Mouse (Mus musculus) limb, embryonic 13.5 days (tissue): ENCODE measurements around the gene Srcap. TPM values are rescaled to one million over a fixed set of nuclear protein-coding genes. Genes with fewer than 3 reads are reported as not detected.
A peak's percentile ranks its signal among the peaks of the same experiment; 100 is the strongest.

Experiments
- ATAC-seq: fragments of 200-750 bp; cut with Nextera tagmentation; 2 replicates; pipeline ENCODE4 v1.8.0; 2017; ENCODE audit warnings: low read depth, moderate number of reproducible peaks, moderate TSS enrichment; ENCODE audit not compliant: low FRiP score
- H3K27ac ChIP-seq: fragments of 300-500 bp; sonication (generic); 2 replicates; pipeline ENCODE4 v1.5.1; 2015; ENCODE audit warnings: inconsistent platforms, mild to moderate bottlenecking, moderate library complexity
- H3K27me3 ChIP-seq: fragments of 300-500 bp; sonication (generic); 2 replicates; pipeline ENCODE4 v1.6.1; 2015; ENCODE audit warnings: mild to moderate bottlenecking, inconsistent platforms
- H3K36me3 ChIP-seq: fragments of 300-500 bp; sonication (generic); 2 replicates; pipeline ENCODE4 v1.6.1; 2015; ENCODE audit warnings: inconsistent platforms, mild to moderate bottlenecking, moderate library complexity
- H3K4me1 ChIP-seq: fragments of 300-500 bp; sonication (generic); 2 replicates; pipeline ENCODE4 v1.6.1; 2015; ENCODE audit warnings: inconsistent platforms
- H3K4me2 ChIP-seq: fragments of 300-500 bp; sonication (generic); replicated peaks from 2 replicates; pipeline ENCODE4 v1.6.1; 2015; ENCODE audit warnings: inconsistent platforms, mild to moderate bottlenecking, moderate library complexity
- H3K4me3 ChIP-seq: fragments of 300-500 bp; sonication (generic); 2 replicates; pipeline ENCODE4 v1.5.1; 2015; ENCODE audit warnings: moderate library complexity, mild to moderate bottlenecking, inconsistent platforms
- H3K9ac ChIP-seq: fragments of 300-500 bp; sonication (generic); 2 replicates; pipeline ENCODE4 v1.6.1; 2015; ENCODE audit warnings: mild to moderate bottlenecking, inconsistent platforms
- H3K9me3 ChIP-seq: fragments of 300-500 bp; sonication (generic); 2 replicates; pipeline ENCODE4 v1.6.1; 2016; ENCODE audit warnings: inconsistent platforms
- WGBS: fragments of 180-500 bp; shearing (Covaris S2); methylation state at CpG from one replicate; pipeline ENCODE4 v1.1.7; 2015; 5-methylcytosine and 5-hydroxymethylcytosine counted together
- polyA plus RNA-seq: library from polyadenylated mRNA; unstranded; fragments of >200 nt; fragmentation: Nextera tagmentation; extraction: Ambion mirVana; gene quantifications from 2 replicates; pipeline ENCODE4 v1.2.1, GENCODE M21; 2015

Srcap gene
- polyA plus RNA-seq, 1 experiment from 2014 or later = 49.7 TPM

- no peaks in the 10 kb centered on the region for H3K27me3 ChIP-seq
- 67% methylated on average over 5 of the region's 5 CpGs for WGBS
- peak overlapping the region; percentile 90 for H3K4me3 ChIP-seq
- H3K9me3 ChIP-seq = no peaks in the 10 kb centered on the region
- no peak for ATAC-seq
- H3K4me1 ChIP-seq = peaks cover 18% of the 10 kb centered on the region
- H3K9ac ChIP-seq = peak overlapping the region; percentile 70
- H3K4me2 ChIP-seq = peak overlapping the region; percentile 92
- peaks cover 56% of the 10 kb centered on the region for H3K36me3 ChIP-seq
- 0 out of 2 replicates have a peak overlapping the region, but pooled peaks have one; percentile 52 for H3K27ac ChIP-seq
Measured at GRCm38 (mm10) chr7:127587196-127587595, 75.4 kb downstream of the Srcap start.

- under 1% methylated on average over 50 of the region's 50 CpGs for WGBS
Measured at GRCm38 (mm10) chr7:127588011-127588871, 76.5 kb downstream of the Srcap start, which contains the start of the genes Ccdc189 and Rnf40. Gene Ccdc189, minus strand, starts transcription at chr7:127588595. Gene Rnf40, plus strand, starts transcription at chr7:127588767.

GRCm38 (mm10) chr7:127588901-127589300 lies 77.1 kb downstream of the Srcap start:
- H3K4me1 ChIP-seq = peaks cover 18% of the 10 kb centered on the region
- H3K27me3 ChIP-seq = no peaks in the 10 kb centered on the region
- H3K36me3 ChIP-seq = peaks cover 56% of the 10 kb centered on the region
- no peak overlapping the region for H3K27ac ChIP-seq
- peak overlapping the region; percentile 86 for H3K9ac ChIP-seq
- peak overlapping the region; percentile 90 for H3K4me3 ChIP-seq
- 5% methylated on average over 28 of the region's 29 CpGs for WGBS
- no peaks in the 10 kb centered on the region for H3K9me3 ChIP-seq
- H3K4me2 ChIP-seq = peak overlapping the region; percentile 92
- no peak for ATAC-seq

More at GRCm38 (mm10) chr7:127588011-127588871, 76.5 kb downstream of the Srcap start, which contains the start of the genes Ccdc189 and Rnf40:
- peak within 1 kb of the TSS; percentile 92 for H3K4me2 ChIP-seq
- H3K9me3 ChIP-seq = no peaks in the 10 kb centered on the region
- H3K4me1 ChIP-seq = peaks cover 18% of the 10 kb centered on the region
- peak within 1 kb of the TSS; percentile 86 for H3K9ac ChIP-seq
- ATAC-seq = peak; percentile 99
- peaks cover 56% of the 10 kb centered on the region for H3K36me3 ChIP-seq
- H3K4me3 ChIP-seq = peak within 1 kb of the TSS; percentile 90
- H3K27ac ChIP-seq = peak within 1 kb of the TSS; percentile 52; the same call in 1 of the 2 replicates
- no peaks in the 10 kb centered on the region for H3K27me3 ChIP-seq

GRCm38 (mm10) chr7:127589637-127590036 lies 77.9 kb downstream of the Srcap start:
- Histone ChIP-seq H3K27me3 (no peaks in the 10 kb centered on the region), H3K27ac (no peak overlapping the region), H3K9me3 (no peaks in the 10 kb centered on the region), H3K4me2 (peak overlapping the region; percentile 92), H3K4me3 (peak overlapping the region; percentile 90), H3K9ac (peak overlapping the region; percentile 86; the same call in 1 of the 2 replicates), H3K4me1 (peaks cover 18% of the 10 kb centered on the region), H3K36me3 (peaks cover 56% of the 10 kb centered on the region)
- WGBS = 89% methylated on average over 9 of the region's 9 CpGs
- no peak for ATAC-seq

- Histone ChIP-seq H3K4me3 (no peak overlapping the region), H3K27me3 (no peaks in the 10 kb centered on the region), H3K36me3 (peaks cover 66% of the 10 kb centered on the region), H3K27ac (no peak overlapping the region), H3K4me2 (no peak overlapping the region), H3K4me1 (peaks cover 18% of the 10 kb centered on the region), H3K9ac (no peak overlapping the region), H3K9me3 (no peaks in the 10 kb centered on the region)
- no peak for ATAC-seq
- 94% methylated on average over 10 of the region's 10 CpGs for WGBS
Measured at GRCm38 (mm10) chr7:127591108-127591507, 79.3 kb downstream of the Srcap start.

GRCm38 (mm10) chr7:127592575-127592974 lies 80.8 kb downstream of the Srcap start:
- Histone ChIP-seq H3K27me3 (no peaks in the 10 kb centered on the region), H3K4me1 (peaks cover 10% of the 10 kb centered on the region), H3K9ac (no peak overlapping the region), H3K36me3 (peaks cover 80% of the 10 kb centered on the region), H3K9me3 (no peaks in the 10 kb centered on the region), H3K27ac (no peak overlapping the region), H3K4me3 (no peak overlapping the region), H3K4me2 (no peak overlapping the region)
- no peak for ATAC-seq
- WGBS = 92% methylated on average over 14 of the region's 14 CpGs

GRCm38 (mm10) chr7:127596747-127597146 lies 85.0 kb downstream of the Srcap start:
- ATAC-seq = no peak
- Histone ChIP-seq H3K9ac (no peak overlapping the region), H3K9me3 (no peaks in the 10 kb centered on the region), H3K4me3 (no peak overlapping the region), H3K27me3 (no peaks in the 10 kb centered on the region), H3K4me2 (no peak overlapping the region), H3K36me3 (peaks cover 99% of the 10 kb centered on the region), H3K27ac (no peak overlapping the region), H3K4me1 (no peaks in the 10 kb centered on the region)
- 94% methylated on average over 17 of the region's 17 CpGs for WGBS

- no peak overlapping the region for H3K27ac ChIP-seq
- H3K4me3 ChIP-seq = no peak overlapping the region
- H3K4me1 ChIP-seq = no peaks in the 10 kb centered on the region
- H3K9ac ChIP-seq = no peak overlapping the region
- peaks cover 93% of the 10 kb centered on the region for H3K36me3 ChIP-seq
- no peak for ATAC-seq
- WGBS = 91% methylated on average over 7 of the region's 7 CpGs
- H3K27me3 ChIP-seq = no peaks in the 10 kb centered on the region
- no peak overlapping the region for H3K4me2 ChIP-seq
- H3K9me3 ChIP-seq = no peaks in the 10 kb centered on the region
Measured at GRCm38 (mm10) chr7:127600612-127601011, 88.8 kb downstream of the Srcap start.

GRCm38 (mm10) chr7:127601735-127602134 lies 90.0 kb downstream of the Srcap start:
- Histone ChIP-seq H3K4me3 (no peak overlapping the region), H3K4me2 (no peak overlapping the region), H3K4me1 (no peaks in the 10 kb centered on the region), H3K9ac (no peak overlapping the region), H3K27ac (no peak overlapping the region), H3K9me3 (no peaks in the 10 kb centered on the region), H3K27me3 (no peaks in the 10 kb centered on the region), H3K36me3 (peaks cover 87% of the 10 kb centered on the region)
- no peak for ATAC-seq
- WGBS = 90% methylated on average over 4 of the region's 4 CpGs

- peaks cover 87% of the 10 kb centered on the region for H3K36me3 ChIP-seq
- H3K27ac ChIP-seq = no peak overlapping the region
- no peaks in the 10 kb centered on the region for H3K27me3 ChIP-seq
- no peak overlapping the region for H3K4me2 ChIP-seq
- no peak overlapping the region for H3K9ac ChIP-seq
- WGBS = 83% methylated on average over 2 of the region's 2 CpGs
- H3K9me3 ChIP-seq = no peaks in the 10 kb centered on the region
- H3K4me1 ChIP-seq = no peaks in the 10 kb centered on the region
- no peak overlapping the region for H3K4me3 ChIP-seq
- ATAC-seq = no peak
Measured at GRCm38 (mm10) chr7:127602903-127603302, 91.1 kb downstream of the Srcap start.

- no peaks in the 10 kb centered on the region for H3K9me3 ChIP-seq
- peaks cover 88% of the 10 kb centered on the region for H3K36me3 ChIP-seq
- no peak for ATAC-seq
- WGBS = 87% methylated on average over 10 of the region's 10 CpGs
- H3K27me3 ChIP-seq = no peaks in the 10 kb centered on the region
- H3K27ac ChIP-seq = no peak overlapping the region
- H3K4me3 ChIP-seq = no peak overlapping the region
- H3K9ac ChIP-seq = no peak overlapping the region
- no peak overlapping the region for H3K4me2 ChIP-seq
- H3K4me1 ChIP-seq = no peaks in the 10 kb centered on the region
Measured at GRCm38 (mm10) chr7:127604256-127604655, 92.5 kb downstream of the Srcap start.

- whole genome bisulfite sequencing = 89% methylated on average over 6 of the region's 6 CpGs
- H3K27me3 ChIP-seq = no peaks in the 10 kb centered on the region
- peaks cover 88% of the 10 kb centered on the region for H3K36me3 ChIP-seq
- no peaks in the 10 kb centered on the region for H3K4me1 ChIP-seq
- H3K4me3 ChIP-seq = no peak overlapping the region
- no peak overlapping the region for H3K27ac ChIP-seq
- no peak overlapping the region for H3K9ac ChIP-seq
- no peaks in the 10 kb centered on the region for H3K9me3 ChIP-seq
- ATAC-seq = no peak
- no peak overlapping the region for H3K4me2 ChIP-seq
Measured at GRCm38 (mm10) chr7:127607150-127607549, 95.4 kb downstream of the Srcap start.
